Comparison of ENCODE assay signal across 8 mouse cellular contexts in genomic region chr3:48846049-48846653, GRCm38 (mm10).
A peak's percentile ranks its signal among the peaks of the same experiment; 100 is the strongest.
DNase-seq lines count a peak whose midpoint lies in the region; ATAC-seq and TF ChIP-seq lines count a peak whose summit lies in the region.

No protein-coding gene starts in this region.

- H3K36me3 ChIP-seq in G1E (replicated peaks) = no peaks in the 10 kb centered on the region

- H3K4me3 ChIP-seq in G1E (ENCODE audit: low read depth, low read length) = no peak overlapping the region

- 0 out of 2 replicates have a peak, but pooled peaks have one; percentile 5 for TF ChIP-seq CTCF in G1E (IDR thresholded peaks at IDR 0.05; ENCODE audit: low read depth, low read length)

- no peaks in the 10 kb centered on the region for H3K9me3 ChIP-seq in G1E (replicated peaks)

- no peaks in the 10 kb centered on the region for H3K4me1 ChIP-seq in G1E (ENCODE audit: insufficient read depth, low read depth, low read length)

- ATAC-seq in G1E (ENCODE audit: extremely low read depth, insufficient number of reproducible peaks, low FRiP score, poor library complexity, severe bottlenecking) = no peak

- H3K27me3 ChIP-seq in G1E (ENCODE audit: insufficient read depth, low read length) = no peaks in the 10 kb centered on the region

- peak; percentile 20 to 74 for DNase-seq in adrenal gland, adult (ENCODE audit: inconsistent age in 2 of 2, low spot score in 1 of 2)
- DNase-seq in adrenal gland, adult 8-10 months = no peak
- DNase-seq in G1E (ENCODE audit: low spot score) = no peak
- peak; percentile 18 for DNase-seq in cerebellum, adult 9-11 months
- DNase-seq in frontal cortex, postnatal 14 days (ENCODE audit: low spot score in 2 of 2) = peak; percentile 9 to 63
- DNase-seq in layer of hippocampus, postnatal 14 days (ENCODE audit: low spot score in 2 of 2) = peak; percentile 50 to 80
- peak; percentile 85 for DNase-seq in mesoderm, embryonic 11.5 days (ENCODE audit: low read depth, low spot score)
- peak; percentile 13 for DNase-seq in testis, postnatal 14 days (ENCODE audit: low spot score)

Comparison
In these comparisons a context has a peak if more than half of its experiments do, and no peak if none do; other contexts are left out.
1. DNase-seq: peak in adrenal gland, adult (2 of 2), cerebellum, adult 9-11 months (single experiment), frontal cortex, postnatal 14 days (2 of 2), layer of hippocampus, postnatal 14 days (2 of 2), mesoderm, embryonic 11.5 days (single experiment) and testis, postnatal 14 days (single experiment); none in adrenal gland, adult 8-10 months (single experiment) and G1E (single experiment).